Mouse (Mus musculus): ENCODE measurements around the gene Tmem110. TPM values are rescaled to one million over a fixed set of nuclear protein-coding genes. Genes with fewer than 3 reads are reported as not detected.

Gene Tmem110
- polyA plus RNA-seq, 1 experiment: 14.1 TPM

DNA sequence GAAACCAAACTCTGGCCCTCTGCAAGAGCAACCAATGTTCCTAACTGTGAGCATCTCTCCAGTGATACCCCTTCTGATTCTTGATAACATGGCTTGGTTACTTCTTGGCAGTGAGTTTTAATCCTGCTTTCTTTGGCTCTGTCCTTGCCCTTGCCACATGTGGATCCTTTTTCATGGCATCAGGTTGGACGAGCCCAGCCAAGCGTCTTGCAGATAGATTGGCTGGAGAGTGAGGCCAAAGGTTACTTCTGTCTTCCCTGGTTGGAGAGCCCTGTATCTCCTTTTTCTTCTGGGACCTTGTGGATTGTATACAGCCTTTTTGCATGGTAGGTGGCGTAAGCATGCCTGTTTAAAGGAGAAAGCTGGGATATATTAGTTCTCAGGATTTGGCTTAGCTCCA lies 18.3 kb downstream of the Tmem110 start:
- no peak overlapping the region for H3K27ac ChIP-seq (ENCODE audit: insufficient read depth, low read depth, low read length)
- no peak overlapping the region for H3K4me3 ChIP-seq (ENCODE audit: insufficient read depth, low read depth, low read length)
- H3K27me3 ChIP-seq (replicated peaks; ENCODE audit: control insufficient read depth, insufficient read depth, low read length): no peaks in the 10 kb centered on the region
- H3K4me1 ChIP-seq (ENCODE audit: control insufficient read depth, insufficient read depth, low read length): no peaks in the 10 kb centered on the region
- no peaks in the 10 kb centered on the region for H3K36me3 ChIP-seq (ENCODE audit: control insufficient read depth, insufficient read depth, low read length)
- DNase-seq: no peak
- 75% methylated on average over 3 of the region's 3 CpGs for WGBS
- TF ChIP-seq POLR2A (IDR thresholded peaks at IDR 0.05; ENCODE audit: low read depth, low read length) (no peak), CTCF (conservative IDR thresholded peaks at IDR 0.05; ENCODE audit: insufficient read depth, insufficient read length, low read depth, low read length) (no peak)

DNA sequence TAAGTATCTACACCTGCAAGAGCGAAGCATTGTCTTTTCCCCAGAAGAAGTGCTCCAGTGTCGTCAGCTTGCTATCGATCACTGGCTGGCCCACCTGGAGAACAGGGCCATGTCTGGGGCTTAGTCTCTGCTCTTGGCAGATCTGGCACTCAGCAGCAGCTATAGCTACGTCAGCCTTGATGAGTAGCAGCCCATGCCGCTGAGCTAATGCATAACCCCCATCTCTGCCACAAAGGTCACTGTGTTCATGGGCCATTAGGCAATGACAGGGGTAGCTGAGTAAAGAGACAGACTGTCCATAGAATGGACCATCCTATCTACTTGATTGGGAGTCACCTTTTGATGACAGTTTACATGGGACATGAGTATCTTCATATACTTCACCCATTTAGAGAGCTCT lies 25.1 kb downstream of the Tmem110 start:
- Histone ChIP-seq H3K27ac (ENCODE audit: insufficient read depth, low read depth, low read length) (no peak overlapping the region), H3K4me3 (ENCODE audit: insufficient read depth, low read depth, low read length) (no peak overlapping the region), H3K27me3 (replicated peaks; ENCODE audit: control insufficient read depth, insufficient read depth, low read length) (no peaks in the 10 kb centered on the region), H3K36me3 (ENCODE audit: control insufficient read depth, insufficient read depth, low read length) (no peaks in the 10 kb centered on the region), H3K4me1 (ENCODE audit: control insufficient read depth, insufficient read depth, low read length) (no peaks in the 10 kb centered on the region)
- no peak for DNase-seq
- 82% methylated on average over 5 of the region's 5 CpGs for WGBS
- TF ChIP-seq CTCF (conservative IDR thresholded peaks at IDR 0.05; ENCODE audit: insufficient read depth, insufficient read length, low read depth, low read length) (no peak), POLR2A (IDR thresholded peaks at IDR 0.05; ENCODE audit: low read depth, low read length) (no peak)

DNA sequence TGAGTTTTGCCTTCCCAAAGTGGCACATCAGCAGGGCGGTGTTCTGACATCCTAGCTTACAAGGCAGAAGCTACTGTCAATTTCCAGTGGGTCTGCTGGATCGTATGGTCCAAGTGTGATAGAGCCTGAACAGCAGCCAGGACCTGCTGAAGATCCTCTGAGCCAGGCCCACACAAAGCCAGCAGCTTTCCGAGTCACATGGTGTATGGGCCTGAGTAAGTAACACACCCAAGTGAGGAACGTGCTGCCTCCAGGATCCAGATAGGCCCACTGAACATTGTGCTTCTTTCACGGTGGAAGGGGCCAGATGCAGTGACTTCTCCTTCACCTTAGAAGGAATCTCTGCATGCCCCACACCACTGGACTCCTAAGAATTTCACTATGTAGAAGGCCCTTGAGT lies 26.9 kb downstream of the Tmem110 start:
- no peak for TF ChIP-seq POLR2A (IDR thresholded peaks at IDR 0.05; ENCODE audit: low read depth, low read length)
- no peak for TF ChIP-seq CTCF (conservative IDR thresholded peaks at IDR 0.05; ENCODE audit: insufficient read depth, insufficient read length, low read depth, low read length)
- H3K27me3 ChIP-seq (replicated peaks; ENCODE audit: control insufficient read depth, insufficient read depth, low read length): no peaks in the 10 kb centered on the region
- 90% methylated on average over 5 of the region's 5 CpGs for WGBS
- no peaks in the 10 kb centered on the region for H3K36me3 ChIP-seq (ENCODE audit: control insufficient read depth, insufficient read depth, low read length)
- H3K4me1 ChIP-seq (ENCODE audit: control insufficient read depth, insufficient read depth, low read length): no peaks in the 10 kb centered on the region
- no peak overlapping the region for H3K27ac ChIP-seq (ENCODE audit: insufficient read depth, low read depth, low read length)
- DNase-seq: no peak
- H3K4me3 ChIP-seq (ENCODE audit: insufficient read depth, low read depth, low read length): no peak overlapping the region

DNA sequence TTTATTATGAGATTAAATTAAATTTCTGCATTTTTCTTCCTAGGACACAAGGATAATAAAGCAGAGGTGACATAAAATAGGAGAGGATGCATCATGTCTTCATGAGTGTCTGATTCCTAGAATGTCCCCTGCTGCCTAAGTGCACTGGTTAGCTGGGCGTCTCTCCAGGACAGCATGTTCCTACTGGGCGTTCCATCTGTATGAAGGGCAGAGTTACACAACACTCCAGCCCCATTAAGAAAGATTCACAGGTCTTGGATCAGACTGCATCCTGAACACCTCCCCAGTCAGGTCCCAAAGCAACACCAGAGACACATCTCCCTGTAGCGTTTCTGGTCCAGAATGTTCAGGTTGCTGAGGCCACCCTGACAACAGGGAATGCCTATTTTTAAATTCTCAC lies 29.9 kb downstream of the Tmem110 start:
- no peaks in the 10 kb centered on the region for H3K27me3 ChIP-seq (replicated peaks; ENCODE audit: control insufficient read depth, insufficient read depth, low read length)
- H3K36me3 ChIP-seq (ENCODE audit: control insufficient read depth, insufficient read depth, low read length): no peaks in the 10 kb centered on the region
- DNase-seq: no peak

DNA sequence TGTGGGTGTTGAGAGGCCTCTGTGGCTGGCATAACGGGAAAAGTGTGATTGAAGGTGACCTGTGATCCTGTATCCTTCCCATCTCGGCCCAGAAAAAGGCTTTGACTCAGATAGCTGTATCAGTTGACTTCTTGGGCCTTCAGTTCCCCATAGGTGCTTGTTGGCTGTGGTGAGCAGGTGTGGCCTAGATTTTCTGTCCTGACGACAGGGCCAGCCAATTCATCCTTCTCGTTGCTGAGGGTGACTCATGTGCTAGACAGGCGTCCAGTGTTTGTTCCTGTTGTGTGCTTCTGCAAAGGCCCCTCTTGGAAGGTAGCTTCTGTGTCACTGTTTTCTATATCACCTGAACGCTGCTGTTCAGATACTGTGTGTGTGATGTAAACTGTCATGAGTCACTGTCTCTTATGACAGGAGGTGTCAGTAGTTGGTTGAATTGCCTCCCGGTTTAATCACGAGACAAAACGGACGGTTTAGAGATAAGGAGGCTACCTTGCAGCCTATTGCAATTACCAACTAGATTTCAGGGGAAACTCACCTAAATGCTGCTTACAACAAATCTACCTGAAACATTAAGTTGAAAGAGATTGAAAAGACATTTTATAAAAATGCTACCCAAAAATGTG lies 31.6 kb downstream of the Tmem110 start:
- Histone ChIP-seq H3K27me3 (replicated peaks; ENCODE audit: control insufficient read depth, insufficient read depth, low read length) (no peaks in the 10 kb centered on the region), H3K36me3 (ENCODE audit: control insufficient read depth, insufficient read depth, low read length) (no peaks in the 10 kb centered on the region), H3K27ac (ENCODE audit: insufficient read depth, low read depth, low read length) (no peak overlapping the region), H3K4me3 (ENCODE audit: insufficient read depth, low read depth, low read length) (no peak overlapping the region), H3K4me1 (ENCODE audit: control insufficient read depth, insufficient read depth, low read length) (no peaks in the 10 kb centered on the region)
- TF ChIP-seq CTCF (conservative IDR thresholded peaks at IDR 0.05; ENCODE audit: insufficient read depth, insufficient read length, low read depth, low read length) (no peak), POLR2A (IDR thresholded peaks at IDR 0.05; ENCODE audit: low read depth, low read length) (no peak)
- no peak for DNase-seq
- WGBS: 81% methylated on average over 10 of the region's 10 CpGs

More for the DNA sequence above, 29.9 kb downstream of the Tmem110 start:
- Histone ChIP-seq H3K4me3 (ENCODE audit: insufficient read depth, low read depth, low read length) (no peak overlapping the region), H3K27ac (ENCODE audit: insufficient read depth, low read depth, low read length) (no peak overlapping the region), H3K4me1 (ENCODE audit: control insufficient read depth, insufficient read depth, low read length) (no peaks in the 10 kb centered on the region)
- no peak for TF ChIP-seq POLR2A (IDR thresholded peaks at IDR 0.05; ENCODE audit: low read depth, low read length)
- TF ChIP-seq CTCF (conservative IDR thresholded peaks at IDR 0.05; ENCODE audit: insufficient read depth, insufficient read length, low read depth, low read length): no peak
- 80% methylated on average over 3 of the region's 3 CpGs for WGBS

DNA sequence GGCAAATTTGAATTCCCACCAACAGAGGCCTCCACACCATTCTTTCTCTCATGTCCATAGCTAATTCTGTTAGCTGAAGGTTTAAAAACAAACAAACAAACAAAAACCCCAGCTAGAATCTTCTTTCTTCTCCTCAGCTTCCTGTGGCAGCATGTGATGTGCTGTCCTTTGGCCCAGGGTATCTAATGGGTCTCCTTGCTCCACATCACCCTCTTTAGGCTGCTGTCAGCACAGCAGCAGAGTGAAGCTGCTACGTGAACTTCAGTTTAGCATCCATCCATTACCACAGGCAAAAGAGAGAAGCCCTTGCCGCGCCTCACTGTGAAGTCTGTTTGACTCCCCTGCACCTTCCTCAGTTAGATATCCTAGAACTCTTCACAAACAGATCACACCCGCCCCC lies 32.6 kb downstream of the Tmem110 start:
- Histone ChIP-seq H3K27me3 (replicated peaks; ENCODE audit: control insufficient read depth, insufficient read depth, low read length) (no peaks in the 10 kb centered on the region), H3K27ac (ENCODE audit: insufficient read depth, low read depth, low read length) (no peak overlapping the region), H3K36me3 (ENCODE audit: control insufficient read depth, insufficient read depth, low read length) (no peaks in the 10 kb centered on the region), H3K4me3 (ENCODE audit: insufficient read depth, low read depth, low read length) (no peak overlapping the region), H3K4me1 (ENCODE audit: control insufficient read depth, insufficient read depth, low read length) (no peaks in the 10 kb centered on the region)
- 70% methylated on average over 4 of the region's 4 CpGs for whole genome bisulfite sequencing
- peak; percentile 52 for DNase-seq
- TF ChIP-seq POLR2A (IDR thresholded peaks at IDR 0.05; ENCODE audit: low read depth, low read length) (no peak), CTCF (conservative IDR thresholded peaks at IDR 0.05; ENCODE audit: insufficient read depth, insufficient read length, low read depth, low read length) (peak; percentile 70)

DNA sequence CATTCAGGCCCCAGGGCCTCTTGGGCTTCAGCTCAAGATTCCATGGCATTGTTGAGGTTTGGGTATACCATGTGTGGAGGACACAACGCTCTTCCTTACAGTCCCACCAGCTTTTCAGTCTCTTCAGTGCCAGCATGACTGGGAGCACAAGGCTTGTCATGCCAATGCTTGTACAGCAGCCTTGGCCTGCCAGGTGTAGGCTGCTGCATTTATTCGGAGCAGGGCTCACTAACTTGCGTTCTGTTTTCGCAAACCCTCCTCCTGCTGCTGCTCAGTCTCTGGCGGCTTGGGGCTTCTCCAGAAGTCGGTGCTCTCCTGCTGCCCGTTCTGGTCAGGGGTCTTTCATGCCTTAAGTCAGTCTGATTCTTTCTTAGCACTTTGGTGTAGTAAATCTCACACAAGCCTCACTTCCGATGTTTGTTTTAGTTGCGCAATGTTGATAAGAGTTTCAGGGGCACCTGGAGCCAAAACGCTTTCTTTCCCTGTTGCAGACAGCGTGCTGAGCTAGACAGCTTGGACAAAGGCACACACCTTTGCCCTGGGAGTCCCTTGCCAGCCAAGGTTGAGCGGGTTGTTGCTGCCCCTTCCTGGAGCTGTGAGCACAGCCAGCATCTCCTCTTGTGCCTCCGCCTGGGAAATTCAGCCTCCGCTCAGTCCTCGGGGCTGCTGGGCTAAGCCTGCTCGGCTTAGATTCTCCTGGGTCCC lies 36.2 kb downstream of the Tmem110 start:
- no peaks in the 10 kb centered on the region for H3K27me3 ChIP-seq (replicated peaks; ENCODE audit: control insufficient read depth, insufficient read depth, low read length)
- H3K36me3 ChIP-seq (ENCODE audit: control insufficient read depth, insufficient read depth, low read length): no peaks in the 10 kb centered on the region
- DNase-seq: peak; percentile 45
- WGBS: 53% methylated on average over 16 of the region's 16 CpGs
- no peak for TF ChIP-seq POLR2A (IDR thresholded peaks at IDR 0.05; ENCODE audit: low read depth, low read length)
- no peak for TF ChIP-seq CTCF (conservative IDR thresholded peaks at IDR 0.05; ENCODE audit: insufficient read depth, insufficient read length, low read depth, low read length)
- no peak overlapping the region for H3K4me3 ChIP-seq (ENCODE audit: insufficient read depth, low read depth, low read length)
- H3K4me1 ChIP-seq (ENCODE audit: control insufficient read depth, insufficient read depth, low read length): no peaks in the 10 kb centered on the region
- no peak overlapping the region for H3K27ac ChIP-seq (ENCODE audit: insufficient read depth, low read depth, low read length)

Measured in kidney, adult 2 months (tissue).